Mouse (Mus musculus): ENCODE results near the gene Slc9a3r2. TPM values are rescaled to one million over a fixed set of nuclear protein-coding genes. Genes with fewer than 3 reads are reported as not detected.

Gene Slc9a3r2
- polyA plus RNA-seq, 1 experiment from 2014 or later, result 56.5 TPM

- WGBS, result 86% methylated on average over 3 of the region's 3 CpGs
- Histone ChIP-seq H3K4me3 (no peak overlapping the region), H3K9me3 (no peaks in the 10 kb centered on the region), H3K36me3 (peaks cover 99% of the 10 kb centered on the region), H3K4me1 (no peaks in the 10 kb centered on the region), H3K9ac (no peak overlapping the region), H3K27me3 (no peaks in the 10 kb centered on the region), H3K27ac (no peak overlapping the region), H3K4me2 (no peak overlapping the region)
- no peak for ATAC-seq (ENCODE audit: insufficient number of reproducible peaks, low FRiP score, low TSS enrichment, low read depth)
Observed at GRCm38 (mm10) chr17:24597989-24598388, 52.1 kb downstream of the Slc9a3r2 start.

GRCm38 (mm10) chr17:24596471-24597183 is 53.5 kb downstream of the Slc9a3r2 start:
- Histone ChIP-seq H3K27me3 (no peaks in the 10 kb centered on the region), H3K4me1 (no peaks in the 10 kb centered on the region), H3K9ac (no peak overlapping the region), H3K9me3 (no peaks in the 10 kb centered on the region), H3K4me2 (no peak overlapping the region), H3K36me3 (peaks cover 99% of the 10 kb centered on the region), H3K27ac (no peak overlapping the region), H3K4me3 (no peak overlapping the region)
- WGBS, result 86% methylated on average over 19 of the region's 19 CpGs
- no peak for ATAC-seq (ENCODE audit: insufficient number of reproducible peaks, low FRiP score, low TSS enrichment, low read depth)

GRCm38 (mm10) chr17:24596073-24596466 is 54.1 kb downstream of the Slc9a3r2 start:
- no peak overlapping the region for H3K4me3 ChIP-seq
- H3K4me2 ChIP-seq, result no peak overlapping the region
- no peak overlapping the region for H3K27ac ChIP-seq
- H3K4me1 ChIP-seq, result no peaks in the 10 kb centered on the region
- H3K36me3 ChIP-seq, result peaks cover 99% of the 10 kb centered on the region
- H3K27me3 ChIP-seq, result no peaks in the 10 kb centered on the region
- no peak for ATAC-seq (ENCODE audit: insufficient number of reproducible peaks, low FRiP score, low TSS enrichment, low read depth)
- H3K9me3 ChIP-seq, result no peaks in the 10 kb centered on the region
- 76% methylated on average over 5 of the region's 5 CpGs for WGBS
- H3K9ac ChIP-seq, result no peak overlapping the region

DNA sequence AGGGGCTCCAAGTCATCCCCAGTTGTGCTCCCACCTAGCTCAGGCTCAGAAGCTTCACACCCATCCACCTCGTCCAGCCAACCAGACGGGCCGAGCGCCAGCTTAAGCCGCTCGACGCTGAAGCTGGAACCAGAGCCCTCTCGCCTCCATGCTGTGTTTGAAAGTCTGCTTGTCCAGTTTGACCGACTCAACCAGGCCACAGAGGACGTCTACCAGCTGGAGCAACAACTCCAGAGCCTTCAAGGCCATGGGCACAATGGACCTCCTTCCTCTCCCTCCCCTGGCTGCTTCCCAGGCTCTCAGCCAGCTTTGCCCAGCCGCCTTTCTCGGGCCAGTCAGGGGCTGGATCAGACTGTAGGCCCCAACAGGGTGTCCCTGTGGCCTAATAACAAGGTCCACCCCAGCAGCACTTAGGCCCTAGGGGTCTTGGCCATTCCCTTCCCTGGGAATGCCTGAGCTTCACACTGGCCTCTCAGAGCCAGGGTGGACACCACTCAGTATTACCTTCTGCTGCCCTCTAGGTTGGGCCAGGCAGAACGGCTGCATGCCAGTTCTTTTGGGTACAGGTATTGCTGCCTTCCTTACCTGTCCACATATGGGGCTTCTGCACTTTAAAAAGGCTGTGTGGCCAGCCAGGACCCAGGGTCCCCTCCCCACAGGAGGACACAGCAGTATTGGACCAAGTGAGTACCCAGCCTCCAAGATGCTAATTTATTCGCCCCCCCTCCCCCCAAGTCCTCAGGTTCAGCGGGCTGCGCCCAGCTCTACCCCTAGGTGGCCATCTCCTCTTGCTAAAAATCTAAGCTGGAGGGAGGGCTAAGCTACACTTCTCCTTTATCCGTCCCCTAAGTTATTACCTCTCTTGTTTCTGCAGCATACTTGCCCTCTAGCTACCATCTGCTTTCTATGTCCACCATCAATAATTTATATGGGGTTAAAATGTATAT is 54.7 kb downstream of the Slc9a3r2 start:
- H3K4me2 ChIP-seq, result no peak overlapping the region

GRCm38 (mm10) chr17:24593992-24594890 is 55.9 kb downstream of the Slc9a3r2 start:
- no peak overlapping the region for H3K9ac ChIP-seq
- H3K4me1 ChIP-seq, result no peaks in the 10 kb centered on the region
- no peaks in the 10 kb centered on the region for H3K27me3 ChIP-seq
- ATAC-seq (ENCODE audit: insufficient number of reproducible peaks, low FRiP score, low TSS enrichment, low read depth), result no peak
- H3K4me2 ChIP-seq, result no peak overlapping the region
- no peak overlapping the region for H3K4me3 ChIP-seq
- no peaks in the 10 kb centered on the region for H3K9me3 ChIP-seq
- H3K27ac ChIP-seq, result no peak overlapping the region
- H3K36me3 ChIP-seq, result peaks cover 97% of the 10 kb centered on the region
- 91% methylated on average over 26 of the region's 26 CpGs for WGBS

More for the DNA sequence above, 54.7 kb downstream of the Slc9a3r2 start:
- Histone ChIP-seq H3K36me3 (peaks cover 99% of the 10 kb centered on the region), H3K4me1 (no peaks in the 10 kb centered on the region), H3K9me3 (no peaks in the 10 kb centered on the region), H3K4me3 (no peak overlapping the region), H3K27me3 (no peaks in the 10 kb centered on the region), H3K27ac (no peak overlapping the region), H3K9ac (no peak overlapping the region)
- 72% methylated on average over 17 of the region's 17 CpGs for WGBS
- ATAC-seq (ENCODE audit: insufficient number of reproducible peaks, low FRiP score, low TSS enrichment, low read depth), result no peak

DNA sequence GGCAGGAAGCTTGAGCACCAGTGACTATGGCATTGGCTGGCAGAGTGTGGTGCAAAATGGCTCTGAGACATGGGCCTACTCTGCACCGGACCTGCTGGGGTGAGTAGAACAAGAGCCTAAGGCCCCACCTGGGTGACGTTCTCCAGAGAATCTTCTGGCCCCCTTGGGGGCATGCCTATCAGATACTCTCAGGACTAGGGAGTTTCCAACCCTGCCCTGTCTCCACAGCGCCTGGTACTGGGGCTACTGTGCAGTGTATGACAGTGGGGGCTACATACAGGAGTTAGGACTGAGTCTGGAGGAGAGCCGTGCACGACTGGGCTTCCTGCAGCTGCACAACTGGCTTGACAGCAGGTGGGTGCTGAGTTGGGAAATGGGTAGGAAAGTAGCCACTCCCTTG is 56.9 kb downstream of the Slc9a3r2 start:
- no peaks in the 10 kb centered on the region for H3K27me3 ChIP-seq
- no peak overlapping the region for H3K4me2 ChIP-seq
- no peak overlapping the region for H3K9ac ChIP-seq
- 89% methylated on average over 5 of the region's 5 CpGs for WGBS
- no peak overlapping the region for H3K4me3 ChIP-seq
- ATAC-seq (ENCODE audit: insufficient number of reproducible peaks, low FRiP score, low TSS enrichment, low read depth), result no peak
- no peaks in the 10 kb centered on the region for H3K9me3 ChIP-seq
- no peak overlapping the region for H3K27ac ChIP-seq
- H3K4me1 ChIP-seq, result no peaks in the 10 kb centered on the region
- H3K36me3 ChIP-seq, result peaks cover 93% of the 10 kb centered on the region

DNA sequence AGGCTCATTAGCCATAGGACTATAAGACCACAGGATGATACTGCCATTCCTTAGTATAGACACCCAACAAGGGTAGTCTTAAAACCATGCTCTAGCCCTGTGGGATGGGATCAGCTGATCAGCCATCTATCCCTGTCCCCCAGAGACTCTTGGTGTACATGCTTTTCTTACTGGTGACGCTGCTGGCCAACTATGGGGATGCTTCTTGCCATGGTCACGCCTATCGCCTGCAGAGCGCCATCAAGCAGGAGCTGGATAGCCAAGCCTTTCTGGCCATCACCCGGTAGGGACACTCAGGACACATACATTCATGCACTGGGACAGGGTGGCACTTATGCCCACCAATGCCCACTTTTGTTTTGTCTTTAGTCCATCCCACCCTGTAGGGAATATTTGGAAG is 58.4 kb downstream of the Slc9a3r2 start:
- H3K9ac ChIP-seq, result no peak overlapping the region
- peaks cover 91% of the 10 kb centered on the region for H3K36me3 ChIP-seq
- H3K27ac ChIP-seq, result no peak overlapping the region
- H3K4me1 ChIP-seq, result no peaks in the 10 kb centered on the region
- H3K4me2 ChIP-seq, result no peak overlapping the region
- 96% methylated on average over 5 of the region's 5 CpGs for WGBS
- H3K4me3 ChIP-seq, result no peak overlapping the region
- no peak for ATAC-seq (ENCODE audit: insufficient number of reproducible peaks, low FRiP score, low TSS enrichment, low read depth)
- no peaks in the 10 kb centered on the region for H3K9me3 ChIP-seq
- no peaks in the 10 kb centered on the region for H3K27me3 ChIP-seq

GRCm38 (mm10) chr17:24590943-24591342 is 59.2 kb downstream of the Slc9a3r2 start:
- Histone ChIP-seq H3K36me3 (peaks cover 91% of the 10 kb centered on the region), H3K9ac (no peak overlapping the region), H3K4me1 (no peaks in the 10 kb centered on the region), H3K27ac (no peak overlapping the region), H3K4me2 (no peak overlapping the region), H3K4me3 (no peak overlapping the region), H3K27me3 (no peaks in the 10 kb centered on the region), H3K9me3 (no peaks in the 10 kb centered on the region)
- 76% methylated on average over 3 of the region's 3 CpGs for WGBS
- no peak for ATAC-seq (ENCODE audit: insufficient number of reproducible peaks, low FRiP score, low TSS enrichment, low read depth)

Small RNA genes lying within 50 kb of the gene (microRNA-seq; reads per million reads assigned to microRNA genes)
- not detected for gene Gm24589

Other genes with a start within 250 kb of the Slc9a3r2 start
- gene Rnps1, start 235.8 kb downstream of the Slc9a3r2 start, polyA plus RNA-seq (2015; fragmentation: Nextera tagmentation; extraction: Ambion mirVana), result 244 and 255 TPM in 2 replicates
- gene Eci1, start 223.7 kb downstream of the Slc9a3r2 start, polyA plus RNA-seq (2015; fragmentation: Nextera tagmentation; extraction: Ambion mirVana), result 68.2 and 69.0 TPM in 2 replicates
- gene Dnase1l2, start 207.2 kb downstream of the Slc9a3r2 start, polyA plus RNA-seq (2015; fragmentation: Nextera tagmentation; extraction: Ambion mirVana), result 13.3 and 16.6 TPM in 2 replicates
- 36.3 and 37.5 TPM in 2 replicates for gene E4f1, start 180.0 kb downstream of the Slc9a3r2 start, polyA plus RNA-seq (2015; fragmentation: Nextera tagmentation; extraction: Ambion mirVana)
- 47.9 and 51.1 TPM in 2 replicates for gene Pgp, start 179.9 kb downstream of the Slc9a3r2 start, polyA plus RNA-seq (2015; fragmentation: Nextera tagmentation; extraction: Ambion mirVana)
- not detected in 2 replicates for gene Bricd5, start 176.4 kb downstream of the Slc9a3r2 start, polyA plus RNA-seq (2015; fragmentation: Nextera tagmentation; extraction: Ambion mirVana)
- gene Mlst8, start 171.2 kb downstream of the Slc9a3r2 start, polyA plus RNA-seq (2015; fragmentation: Nextera tagmentation; extraction: Ambion mirVana), result 26.2 and 30.5 TPM in 2 replicates
- gene Caskin1, start 161.7 kb downstream of the Slc9a3r2 start, polyA plus RNA-seq (2015; fragmentation: Nextera tagmentation; extraction: Ambion mirVana), result 2.8 and 3.0 TPM in 2 replicates
- 89.8 and 104 TPM in 2 replicates for gene Traf7, start 122.4 kb downstream of the Slc9a3r2 start, polyA plus RNA-seq (2015; fragmentation: Nextera tagmentation; extraction: Ambion mirVana)
- gene Rab26, start 116.1 kb downstream of the Slc9a3r2 start, polyA plus RNA-seq (2015; fragmentation: Nextera tagmentation; extraction: Ambion mirVana), result 3.0 and 3.8 TPM in 2 replicates
- 32.1 and 37.9 TPM in 2 replicates for gene Pkd1, start 100.5 kb downstream of the Slc9a3r2 start, polyA plus RNA-seq (2015; fragmentation: Nextera tagmentation; extraction: Ambion mirVana)
- 49.9 and 54.0 TPM in 2 replicates for gene Tsc2, start 17.7 kb downstream of the Slc9a3r2 start, polyA plus RNA-seq (2015; fragmentation: Nextera tagmentation; extraction: Ambion mirVana)
- gene Nthl1, start 17.6 kb downstream of the Slc9a3r2 start, polyA plus RNA-seq (2015; fragmentation: Nextera tagmentation; extraction: Ambion mirVana), result 20.9 and 21.3 TPM in 2 replicates
- not detected in 2 replicates for gene Npw, start 8.1 kb upstream of the Slc9a3r2 start, polyA plus RNA-seq (2015; fragmentation: Nextera tagmentation; extraction: Ambion mirVana)
- gene Zfp598, start 19.4 kb upstream of the Slc9a3r2 start, polyA plus RNA-seq (2015; fragmentation: Nextera tagmentation; extraction: Ambion mirVana), result 21.4 and 22.1 TPM in 2 replicates
- gene Syngr3, start 39.6 kb upstream of the Slc9a3r2 start, polyA plus RNA-seq (2015; fragmentation: Nextera tagmentation; extraction: Ambion mirVana), result 3.0 and 3.2 TPM in 2 replicates
- 32.8 and 33.8 TPM in 2 replicates for gene Gfer, start 45.8 kb upstream of the Slc9a3r2 start, polyA plus RNA-seq (2015; fragmentation: Nextera tagmentation; extraction: Ambion mirVana)
- 1.8 and 2.9 TPM in 2 replicates for gene Noxo1, start 45.9 kb upstream of the Slc9a3r2 start, polyA plus RNA-seq (2015; fragmentation: Nextera tagmentation; extraction: Ambion mirVana)
- 57.3 and 59.0 TPM in 2 replicates for gene Tbl3, start 57.3 kb upstream of the Slc9a3r2 start, polyA plus RNA-seq (2015; fragmentation: Nextera tagmentation; extraction: Ambion mirVana)
- gene Rnf151, start 67.7 kb upstream of the Slc9a3r2 start, polyA plus RNA-seq (2015; fragmentation: Nextera tagmentation; extraction: Ambion mirVana), result 0.29 TPM in 1 of 2 replicates, not detected in the other
- gene Rps2, start 67.8 kb upstream of the Slc9a3r2 start, polyA plus RNA-seq (2015; fragmentation: Nextera tagmentation; extraction: Ambion mirVana), result 1,428 and 1,497 TPM in 2 replicates
- gene Ndufb10, start 74.2 kb upstream of the Slc9a3r2 start, polyA plus RNA-seq (2015; fragmentation: Nextera tagmentation; extraction: Ambion mirVana), result 208 and 226 TPM in 2 replicates
- gene Rpl3l, start 77.5 kb upstream of the Slc9a3r2 start, polyA plus RNA-seq (2015; fragmentation: Nextera tagmentation; extraction: Ambion mirVana), result 0.30 TPM in 1 of 2 replicates, not detected in the other
- 25.9 and 26.8 TPM in 2 replicates for gene Msrb1, start 86.3 kb upstream of the Slc9a3r2 start, polyA plus RNA-seq (2015; fragmentation: Nextera tagmentation; extraction: Ambion mirVana)
- gene Hs3st6, start 102.7 kb upstream of the Slc9a3r2 start, polyA plus RNA-seq (2015; fragmentation: Nextera tagmentation; extraction: Ambion mirVana), result 5.2 and 5.7 TPM in 2 replicates
- gene Meiob, start 154.0 kb upstream of the Slc9a3r2 start, polyA plus RNA-seq (2015; fragmentation: Nextera tagmentation; extraction: Ambion mirVana), result not detected in 2 replicates
- gene Hagh, start 189.8 kb upstream of the Slc9a3r2 start, polyA plus RNA-seq (2015; fragmentation: Nextera tagmentation; extraction: Ambion mirVana), result 37.7 and 43.3 TPM in 2 replicates
- gene Fahd1, start 200.0 kb upstream of the Slc9a3r2 start, polyA plus RNA-seq (2015; fragmentation: Nextera tagmentation; extraction: Ambion mirVana), result 19.0 and 19.6 TPM in 2 replicates
- 0.29 and 0.58 TPM in 2 replicates for gene Igfals, start 215.7 kb upstream of the Slc9a3r2 start, polyA plus RNA-seq (2015; fragmentation: Nextera tagmentation; extraction: Ambion mirVana)
- gene Nubp2, start 236.0 kb upstream of the Slc9a3r2 start, polyA plus RNA-seq (2015; fragmentation: Nextera tagmentation; extraction: Ambion mirVana), result 47.7 and 49.6 TPM in 2 replicates
- 41.7 and 43.7 TPM in 2 replicates for gene Spsb3, start 236.3 kb upstream of the Slc9a3r2 start, polyA plus RNA-seq (2015; fragmentation: Nextera tagmentation; extraction: Ambion mirVana)
- gene Eme2, start 244.8 kb upstream of the Slc9a3r2 start, polyA plus RNA-seq (2015; fragmentation: Nextera tagmentation; extraction: Ambion mirVana), result 27.4 and 29.9 TPM in 2 replicates
- gene Mrps34, start 244.8 kb upstream of the Slc9a3r2 start, polyA plus RNA-seq (2015; fragmentation: Nextera tagmentation; extraction: Ambion mirVana), result 81.9 and 86.9 TPM in 2 replicates
- 31.9 and 36.0 TPM in 2 replicates for gene Nme3, start 246.2 kb upstream of the Slc9a3r2 start, polyA plus RNA-seq (2015; fragmentation: Nextera tagmentation; extraction: Ambion mirVana)

Measured in limb, embryonic 15.5 days (tissue).